Mouse (Mus musculus): ENCODE data around the gene Cadps. TPM values are rescaled to one million over a fixed set of nuclear protein-coding genes. Genes with fewer than 3 reads are reported as not detected.

The Cadps gene
- polyA plus RNA-seq, 1 experiment from 2014 or later = not detected

DNA sequence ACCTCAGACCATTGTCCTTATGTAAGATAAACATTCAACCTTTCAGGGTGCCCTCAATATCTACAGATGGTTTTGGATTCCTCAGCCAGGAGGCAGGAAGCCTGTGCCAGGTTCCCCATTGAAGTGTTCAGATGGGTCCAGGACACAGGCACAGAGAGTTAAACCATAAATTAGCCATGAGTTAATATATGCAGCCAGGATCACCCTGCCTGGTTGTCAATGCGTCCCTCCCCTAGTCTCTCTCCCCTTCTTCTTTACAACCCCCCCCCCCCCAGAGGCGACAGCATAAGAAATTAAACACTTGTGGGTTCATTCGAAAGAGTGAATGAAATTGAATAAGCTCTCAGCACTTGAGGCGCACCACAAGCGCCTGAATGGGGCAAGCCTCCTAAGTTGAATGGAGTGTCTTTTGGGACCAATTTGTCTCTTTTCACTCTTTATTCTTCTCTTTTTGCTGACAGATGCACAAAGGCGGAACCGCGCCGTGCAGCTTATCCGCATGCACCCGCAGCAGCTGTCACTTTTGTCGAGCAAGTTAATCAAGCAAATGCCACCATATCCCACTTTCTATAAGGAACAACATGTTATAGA is 429.5 kb downstream of the Cadps start:
- no peak for TF ChIP-seq CTCF (IDR thresholded peaks at IDR 0.05)
- ATAC-seq = no peak
- in situ Hi-C loops (cut with MboI; ENCODE audit: low pct_unique_long_range_greater_than_20kb) = no loop called here
- peaks cover 8% of the 10 kb centered on the region for H3K27me3 ChIP-seq
- POLR2A ChIA-PET = interaction anchor here (0.6 kb wide), 1 partner anchor 208 kb away, joined by 3 read pairs; no protein-coding TSS in a partner anchor
- CTCF ChIA-PET = no interaction called here
- DNase-seq (ENCODE audit: low read depth, low spot score) = no peak

DNA sequence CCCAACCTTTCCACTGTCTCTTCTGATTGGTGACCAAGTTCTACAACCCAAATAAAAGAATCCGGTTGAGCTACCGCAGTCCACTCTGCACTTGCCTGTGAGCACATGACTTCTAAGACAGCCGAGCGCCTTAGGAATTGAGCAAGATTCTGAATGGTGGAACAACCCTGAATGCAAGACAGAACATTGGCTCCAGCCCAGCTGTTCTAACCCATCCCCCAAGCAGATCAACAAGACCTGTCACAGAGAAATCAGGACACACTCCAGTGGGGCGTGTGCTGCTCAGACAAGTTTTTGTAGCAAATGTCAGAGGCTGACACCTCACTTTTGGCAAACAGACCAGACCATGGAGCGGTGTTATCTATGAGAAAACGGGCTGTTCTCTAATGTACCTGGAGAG is 431.7 kb downstream of the Cadps start:
- POLR2A ChIA-PET = no interaction called here
- DNase-seq (ENCODE audit: low read depth, low spot score) (no peak), ATAC-seq (no peak)
- H3K27me3 ChIP-seq = peaks cover 17% of the 10 kb centered on the region
- no peak for TF ChIP-seq CTCF (IDR thresholded peaks at IDR 0.05)
- in situ Hi-C loops (cut with MboI; ENCODE audit: low pct_unique_long_range_greater_than_20kb) = no loop called here
- CTCF ChIA-PET = no interaction called here

DNA sequence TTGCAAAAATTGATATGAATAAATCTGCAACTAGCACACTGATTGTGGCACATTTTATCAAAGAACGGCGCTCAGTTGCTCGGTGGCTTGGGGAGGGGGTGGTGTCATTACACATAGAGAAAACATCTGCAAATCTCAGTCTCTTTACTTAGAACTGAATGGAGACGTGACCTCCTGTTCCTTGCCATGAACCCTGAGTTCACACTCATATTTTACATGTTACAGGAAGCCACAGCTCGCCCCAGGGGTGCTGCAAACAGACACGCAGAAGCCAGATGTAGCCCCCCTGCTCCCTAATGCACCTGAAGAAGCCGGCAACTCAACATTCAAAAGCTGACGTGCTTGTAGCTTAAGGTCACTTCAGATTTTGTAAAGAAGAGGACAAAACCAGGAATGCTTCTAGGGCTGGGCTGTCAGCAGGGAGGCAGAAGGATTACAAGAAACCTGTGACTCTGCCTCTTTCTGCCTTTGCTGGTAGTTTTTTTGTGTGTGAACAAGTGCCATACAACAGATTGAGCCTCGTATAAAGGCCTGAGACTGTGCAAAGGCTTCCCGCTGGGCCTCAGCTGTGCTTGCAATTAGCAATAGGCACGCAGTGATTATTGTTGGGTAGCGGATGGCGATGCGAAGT is 434.0 kb downstream of the Cadps start:
- POLR2A ChIA-PET = no interaction called here
- TF ChIP-seq CTCF (IDR thresholded peaks at IDR 0.05) = no peak
- in situ Hi-C loops (cut with MboI; ENCODE audit: low pct_unique_long_range_greater_than_20kb) = no loop called here
- CTCF ChIA-PET = no interaction called here
- DNase-seq (ENCODE audit: low read depth, low spot score) = no peak
- no peak for ATAC-seq
- H3K27me3 ChIP-seq = peaks cover 11% of the 10 kb centered on the region

DNA sequence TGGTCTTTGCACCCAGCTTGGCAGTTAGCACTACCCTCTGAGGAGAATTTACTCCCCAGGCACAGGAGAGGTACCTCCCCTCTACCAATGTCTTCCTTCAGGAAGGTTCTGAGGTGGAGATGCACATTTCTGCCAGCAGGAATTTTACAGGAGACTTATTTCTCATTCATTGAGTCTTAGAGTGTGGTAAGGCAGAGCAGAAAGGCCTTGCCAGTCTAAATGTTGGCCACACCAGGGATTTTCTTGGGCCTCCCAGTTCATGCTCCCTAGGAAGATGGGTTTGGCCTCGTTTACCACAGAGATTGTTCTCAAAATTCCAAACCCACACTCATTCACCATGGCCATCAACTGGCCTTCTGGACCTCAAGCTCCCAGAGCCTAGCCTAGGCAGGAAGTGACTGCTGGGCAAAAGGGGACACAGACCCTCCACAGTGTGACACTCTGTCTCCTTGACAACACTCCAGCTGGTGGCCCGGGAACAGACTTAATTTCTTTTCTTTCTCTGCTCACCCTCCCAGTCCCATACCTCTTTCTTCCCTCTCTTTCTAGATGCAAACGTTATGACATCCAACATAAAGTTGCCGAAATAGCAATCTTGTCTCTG is 434.6 kb downstream of the Cadps start:
- DNase-seq (ENCODE audit: low read depth, low spot score) (no peak), ATAC-seq (no peak)
- POLR2A ChIA-PET = no interaction called here
- CTCF ChIA-PET = no interaction called here
- in situ Hi-C loops (cut with MboI; ENCODE audit: low pct_unique_long_range_greater_than_20kb) = no loop called here
- TF ChIP-seq CTCF (IDR thresholded peaks at IDR 0.05) = no peak
- peaks cover 13% of the 10 kb centered on the region for H3K27me3 ChIP-seq

DNA sequence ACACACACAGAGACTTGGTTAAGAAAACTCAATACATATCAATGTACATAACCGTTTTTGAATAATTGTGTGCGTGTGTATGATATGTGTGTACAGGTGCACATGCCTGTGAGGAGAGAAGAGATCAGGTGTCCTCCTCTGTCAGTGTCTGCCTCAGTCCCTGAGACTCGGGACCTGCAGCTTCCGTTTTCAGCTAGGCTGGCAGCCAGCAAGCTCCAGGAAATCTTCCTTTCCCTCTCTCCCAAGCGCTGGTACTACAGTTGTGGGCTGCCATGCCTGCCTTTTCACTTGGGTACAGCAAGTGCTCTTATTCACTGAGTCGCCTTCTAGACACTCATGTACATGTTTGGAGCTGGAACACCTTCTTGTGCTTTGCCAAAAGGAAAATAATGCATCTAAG is 435.7 kb downstream of the Cadps start:
- DNase-seq (ENCODE audit: low read depth, low spot score) = no peak
- ChIA-PET POLR2A (no interaction called here), CTCF (no interaction called here)
- in situ Hi-C loops (cut with MboI; ENCODE audit: low pct_unique_long_range_greater_than_20kb) = no loop called here
- no peak for ATAC-seq
- H3K27me3 ChIP-seq = peaks cover 13% of the 10 kb centered on the region
- TF ChIP-seq CTCF (IDR thresholded peaks at IDR 0.05) = no peak

DNA sequence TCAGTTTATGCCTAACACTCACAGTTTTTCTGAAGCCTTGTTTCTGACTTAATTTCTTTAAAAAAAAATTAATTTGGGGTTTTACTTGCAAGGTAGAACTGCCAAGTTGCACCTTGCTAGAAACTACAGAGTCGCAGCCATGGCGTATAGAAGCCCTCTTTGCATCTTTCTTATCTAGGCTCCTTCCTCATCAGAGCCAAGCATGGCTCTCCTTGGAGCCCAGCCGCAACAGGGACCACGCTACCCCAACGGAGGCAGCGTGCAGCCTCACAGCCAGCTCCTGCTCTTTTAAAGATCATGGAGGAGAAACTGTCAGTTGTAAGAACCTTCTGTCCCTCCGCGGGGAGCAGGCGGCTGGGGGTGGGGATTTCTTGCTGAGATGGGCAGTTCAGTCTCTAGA is 445.0 kb downstream of the Cadps start:
- in situ Hi-C loops (cut with MboI; ENCODE audit: low pct_unique_long_range_greater_than_20kb) = no loop called here
- CTCF ChIA-PET = no interaction called here
- no peak for TF ChIP-seq CTCF (IDR thresholded peaks at IDR 0.05)
- peaks cover 35% of the 10 kb centered on the region for H3K27me3 ChIP-seq
- ATAC-seq = no peak
- POLR2A ChIA-PET = no interaction called here
- DNase-seq (ENCODE audit: low read depth, low spot score) = no peak

DNA sequence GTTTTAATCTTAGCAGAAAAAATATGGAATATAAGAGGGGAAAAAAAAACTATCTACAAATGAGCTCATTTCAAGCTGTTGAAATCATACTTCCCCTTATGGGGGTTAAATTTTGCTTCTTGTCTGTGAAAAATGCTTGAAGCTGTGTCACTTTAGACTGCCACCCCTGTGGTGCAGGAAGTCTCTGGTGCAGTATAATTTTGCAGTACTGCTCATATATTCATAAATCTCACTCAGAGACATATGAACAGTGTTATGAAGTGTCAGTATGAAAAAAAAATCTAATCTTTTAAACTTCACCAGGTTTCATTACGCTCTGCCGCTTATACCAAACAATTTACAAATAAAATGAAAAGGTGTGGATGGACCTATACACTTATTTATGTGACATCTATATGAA is 445.6 kb downstream of the Cadps start:
- in situ Hi-C loops (cut with MboI; ENCODE audit: low pct_unique_long_range_greater_than_20kb) = no loop called here
- POLR2A ChIA-PET = no interaction called here
- peaks cover 40% of the 10 kb centered on the region for H3K27me3 ChIP-seq
- TF ChIP-seq CTCF (IDR thresholded peaks at IDR 0.05) = no peak
- DNase-seq (ENCODE audit: low read depth, low spot score) (no peak), ATAC-seq (no peak)
- CTCF ChIA-PET = no interaction called here

DNA sequence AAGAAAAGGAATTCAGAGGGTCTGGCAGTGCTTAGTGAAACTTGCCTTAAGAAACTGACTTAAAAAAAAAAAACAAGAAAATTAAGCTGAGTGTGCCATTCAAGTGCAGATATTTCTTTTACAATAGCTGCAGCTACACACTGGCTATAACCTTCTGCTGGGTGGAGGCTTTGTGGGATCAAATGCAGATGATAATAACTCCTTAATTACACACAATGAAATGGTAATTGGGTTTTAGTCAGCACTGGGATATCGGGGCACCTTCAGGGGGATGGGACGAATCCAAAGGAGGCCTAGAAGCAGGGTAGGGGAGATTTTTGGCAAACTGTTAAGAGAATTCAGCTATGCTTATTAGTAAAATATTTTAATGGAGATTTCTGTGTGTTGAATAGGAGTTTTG is 447.4 kb downstream of the Cadps start:
- DNase-seq (ENCODE audit: low read depth, low spot score) = no peak
- TF ChIP-seq CTCF (IDR thresholded peaks at IDR 0.05) = no peak
- ATAC-seq = no peak
- CTCF ChIA-PET = no interaction called here
- in situ Hi-C loops (cut with MboI; ENCODE audit: low pct_unique_long_range_greater_than_20kb) = no loop called here
- H3K27me3 ChIP-seq = peaks cover 36% of the 10 kb centered on the region
- POLR2A ChIA-PET = no interaction called here

DNA sequence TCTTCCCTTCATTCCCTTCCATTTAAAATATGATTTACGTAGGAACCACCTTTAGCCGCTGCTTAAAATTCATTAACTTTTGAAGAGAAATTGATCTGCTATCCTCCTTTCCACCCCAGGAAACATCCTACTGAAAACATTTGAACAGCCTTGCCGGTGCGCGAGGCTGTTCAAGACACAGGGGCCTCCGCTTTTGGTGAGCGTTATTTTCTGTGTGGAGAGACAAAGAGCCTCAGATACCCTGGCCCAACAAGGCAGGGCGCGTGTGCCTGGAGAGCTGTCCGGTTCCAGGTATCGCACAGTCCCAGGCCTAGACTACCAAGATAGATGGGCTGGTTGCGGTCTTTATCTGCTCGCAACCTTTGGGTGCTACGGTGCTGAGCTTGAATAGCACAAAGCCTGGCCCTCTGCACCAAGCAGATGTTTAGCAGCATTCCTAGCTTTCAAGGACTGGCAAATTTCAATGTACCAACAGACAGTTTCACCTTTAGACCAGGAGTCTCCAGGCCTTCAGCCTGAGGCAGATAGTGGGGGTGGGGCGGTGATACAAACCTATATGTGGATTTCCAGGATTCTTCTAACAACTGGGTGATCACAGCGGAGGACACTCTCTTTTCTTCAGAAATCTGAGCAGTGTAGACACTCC is 472.5 kb downstream of the Cadps start:
- POLR2A ChIA-PET = no interaction called here
- in situ Hi-C loops (cut with MboI; ENCODE audit: low pct_unique_long_range_greater_than_20kb) = no loop called here
- peaks cover 11% of the 10 kb centered on the region for H3K27me3 ChIP-seq
- CTCF ChIA-PET = no interaction called here
- DNase-seq (ENCODE audit: low read depth, low spot score) = no peak
- TF ChIP-seq CTCF (IDR thresholded peaks at IDR 0.05) = no peak
- ATAC-seq = no peak

DNA sequence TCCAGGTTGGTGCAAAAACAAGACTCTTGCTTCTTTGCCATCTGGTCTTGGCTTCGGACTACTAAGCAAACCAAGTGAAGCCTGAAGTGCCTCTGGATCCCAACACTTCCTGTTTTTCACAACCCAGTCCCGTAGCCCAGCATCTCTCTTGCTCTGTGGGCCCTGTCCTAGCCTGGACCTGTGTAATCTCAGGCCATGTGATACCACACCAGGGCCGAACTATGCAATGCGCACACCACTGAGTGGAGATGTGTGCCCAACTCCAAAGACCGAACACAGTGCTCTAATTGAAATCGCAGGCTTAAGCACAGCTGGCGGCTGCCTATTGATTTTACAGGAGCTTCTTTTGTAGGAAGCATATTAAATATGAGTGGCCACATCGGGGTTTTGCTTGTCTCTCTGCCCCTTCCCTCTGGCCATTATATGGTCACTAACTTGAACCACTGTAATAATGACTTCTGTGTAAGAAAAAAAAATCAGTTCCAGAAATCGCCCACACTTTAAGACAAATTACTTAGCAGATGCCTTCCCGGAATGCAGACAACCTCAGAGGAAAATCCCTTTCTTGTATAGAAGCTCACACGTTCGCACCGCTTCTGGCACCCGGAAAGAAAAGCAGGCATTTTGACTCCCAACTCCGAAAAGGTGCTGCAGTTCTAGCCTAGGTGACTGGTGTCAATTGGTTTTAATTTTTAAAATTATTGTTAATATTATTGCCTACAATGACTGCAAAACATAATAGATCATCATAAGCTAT is 473.4 kb downstream of the Cadps start:
- no peak for DNase-seq (ENCODE audit: low read depth, low spot score)
- in situ Hi-C loops (cut with MboI; ENCODE audit: low pct_unique_long_range_greater_than_20kb) = no loop called here
- TF ChIP-seq CTCF (IDR thresholded peaks at IDR 0.05) = no peak
- peaks cover 13% of the 10 kb centered on the region for H3K27me3 ChIP-seq
- ATAC-seq = no peak
- ChIA-PET POLR2A (no interaction called here), CTCF (no interaction called here)

DNA sequence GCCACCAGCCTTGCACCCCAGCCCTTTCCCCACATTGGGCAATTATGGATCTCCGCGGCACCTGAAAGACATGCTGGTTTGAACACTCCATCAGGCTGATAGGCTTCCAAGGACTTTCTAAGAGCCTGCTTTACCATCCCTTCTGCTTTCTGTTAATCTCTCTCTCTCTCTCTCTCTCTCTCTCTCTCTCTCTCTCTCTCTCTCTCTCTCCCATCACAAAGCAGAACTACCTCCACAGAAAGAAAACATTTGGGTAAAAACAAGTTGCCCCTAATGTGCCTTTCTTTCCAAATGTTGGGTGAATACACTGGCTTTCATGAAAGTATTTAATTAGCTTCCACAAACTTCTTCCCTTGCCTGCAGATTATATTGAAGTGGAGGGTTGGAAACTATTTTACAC is 474.8 kb downstream of the Cadps start, which contains the start of gene Fezf2:
Gene Fezf2, minus strand, starts transcription at position 101 of the 400 bp plus-strand sequence.
- peaks cover 13% of the 10 kb centered on the region for H3K27me3 ChIP-seq
- no peak for DNase-seq (ENCODE audit: low read depth, low spot score)
- in situ Hi-C loops (cut with MboI; ENCODE audit: low pct_unique_long_range_greater_than_20kb) = no loop called here
- POLR2A ChIA-PET = no interaction called here
- TF ChIP-seq CTCF (IDR thresholded peaks at IDR 0.05) = no peak
- CTCF ChIA-PET = no interaction called here
- no peak for ATAC-seq

All from Patski (cell line).